Mouse (Mus musculus) MEL (cell line): ENCODE results near the gene Stk40. TPM values are rescaled to one million over a fixed set of nuclear protein-coding genes. Genes with fewer than 3 reads are reported as not detected.

Experiments used
- DNase-seq: peaks from one replicate; pipeline ENCODE4 v3.0.0; 2011; ENCODE audit warnings: low read depth, low spot score
- H3K27ac ChIP-seq: 2 replicates; pipeline ENCODE4 v1.5.1; 2012; ENCODE audit warnings: low read depth, mild to moderate bottlenecking, control low read depth, low read length, moderate library complexity; ENCODE audit not compliant: control insufficient read depth
- H3K27me3 ChIP-seq, 2 experiments: fragments of 150-350 bp in 1 of 2; sonication (generic) in 1 of 2; 2 replicates each; pipeline ENCODE4 v1.6.1; 2012; ENCODE audit warnings: low read length in 2 of 2, mild to moderate bottlenecking in 2 of 2, improper control_type of control experiment in 1 of 2, moderate library complexity in 1 of 2; ENCODE audit not compliant: insufficient read depth in 2 of 2, control insufficient read depth in 1 of 2
- H3K36me3 ChIP-seq, 2 experiments: 2 replicates each; pipeline ENCODE4 v1.6.1; 2012 to 2014; ENCODE audit warnings: low read length in 2 of 2, improper control_type of control experiment in 1 of 2, inconsistent platforms in 1 of 2, mild to moderate bottlenecking in 1 of 2; ENCODE audit not compliant: insufficient read depth in 2 of 2, control insufficient read depth in 1 of 2
- H3K4me1 ChIP-seq, 2 experiments: fragments of 150-350 bp in 1 of 2; sonication (generic) in 1 of 2; 2 replicates each; pipeline ENCODE4 v1.6.1; 2012; ENCODE audit warnings: low read length in 2 of 2, improper control_type of control experiment in 1 of 2, mild to moderate bottlenecking in 1 of 2; ENCODE audit not compliant: insufficient read depth in 2 of 2, control insufficient read depth in 1 of 2
- H3K4me3 ChIP-seq, 2 experiments: fragments of 150-350 bp in 1 of 2; sonication (generic) in 1 of 2; 2 replicates each; pipeline ENCODE4 v1.5.1; 2012; ENCODE audit warnings: low read depth in 2 of 2, low read length in 2 of 2, mild to moderate bottlenecking in 2 of 2, moderate library complexity in 2 of 2, control low read depth in 1 of 2, improper control_type of control experiment in 1 of 2; ENCODE audit not compliant: control insufficient read depth in 1 of 2, insufficient read depth in 1 of 2
- H3K79me2 ChIP-seq: 2 replicates; pipeline ENCODE4 v1.6.1; 2012; ENCODE audit warnings: mild to moderate bottlenecking, low read length, moderate library complexity; ENCODE audit not compliant: control insufficient read depth, poor library complexity, insufficient read depth
- H3K9ac ChIP-seq: 2 replicates; pipeline ENCODE4 v1.6.1; 2012; ENCODE audit warnings: low read depth, mild to moderate bottlenecking, control low read depth, low read length, moderate library complexity; ENCODE audit not compliant: control insufficient read depth, poor library complexity, severe bottlenecking
- H3K9me3 ChIP-seq: fragments of 150-350 bp; sonication (generic); replicated peaks from 2 replicates; pipeline ENCODE4 v1.6.1; 2012; ENCODE audit warnings: mild to moderate bottlenecking, low read length, improper control_type of control experiment, moderate library complexity; ENCODE audit not compliant: insufficient read depth
- BHLHE40 ChIP-seq: IDR thresholded peaks from 2 replicates; pipeline ENCODE4 v1.6.1; 2012; ENCODE audit warnings: low read depth, mild to moderate bottlenecking, inconsistent platforms, low read length, improper control_type of control experiment, borderline replicate concordance
- CHD1 ChIP-seq: IDR thresholded peaks from 2 replicates; pipeline ENCODE4 v1.6.1; 2012; ENCODE audit warnings: low read depth, mild to moderate bottlenecking, inconsistent platforms, low read length, improper control_type of control experiment
- CHD2 ChIP-seq: IDR thresholded peaks from 2 replicates; pipeline ENCODE4 v1.6.1; 2011; ENCODE audit warnings: low read length, improper control_type of control experiment
- CTCF ChIP-seq, 3 experiments: IDR thresholded peaks in 2 of 3; conservative IDR thresholded peaks in 1 of 3; 2 replicates each; pipeline ENCODE4 v1.5.1; 2011 to 2012; ENCODE audit warnings: low read length in 3 of 3, low read depth in 2 of 3, mild to moderate bottlenecking in 2 of 3, improper control_type of control experiment in 1 of 3, inconsistent platforms in 1 of 3, mixed read lengths in 1 of 3, moderate library complexity in 1 of 3; ENCODE audit not compliant: control insufficient read depth in 1 of 3, insufficient read depth in 1 of 3, poor library complexity in 1 of 3, severe bottlenecking in 1 of 3
- E2F4 ChIP-seq: IDR thresholded peaks from 2 replicates; pipeline ENCODE4 v1.6.1; 2011; ENCODE audit warnings: low read depth, low read length, improper control_type of control experiment, borderline replicate concordance
- EP300 ChIP-seq, 2 experiments: IDR thresholded peaks; 2 replicates each; pipeline ENCODE4 v1.6.1; 2011; ENCODE audit warnings: improper control_type of control experiment in 2 of 2, low read length in 2 of 2, low read depth in 1 of 2, mild to moderate bottlenecking in 1 of 2
- GABPA ChIP-seq: IDR thresholded peaks from 2 replicates; pipeline ENCODE4 v1.6.1; 2012; ENCODE audit warnings: low read depth, mild to moderate bottlenecking, inconsistent platforms, low read length, improper control_type of control experiment, moderate library complexity
- GATA1 ChIP-seq: IDR thresholded peaks from 2 replicates; pipeline ENCODE4 v1.6.1; 2011; ENCODE audit warnings: low read depth, low read length, improper control_type of control experiment
- HCFC1 ChIP-seq: IDR thresholded peaks from 2 replicates; pipeline ENCODE4 v1.6.1; 2012; ENCODE audit warnings: low read depth, mild to moderate bottlenecking, inconsistent platforms, low read length, improper control_type of control experiment, moderate library complexity
- JUND ChIP-seq: IDR thresholded peaks from 2 replicates; pipeline ENCODE4 v1.6.1; 2011; ENCODE audit warnings: low read depth, mild to moderate bottlenecking, improper control_type of control experiment, low read length
- KAT2A ChIP-seq: conservative IDR thresholded peaks from 2 replicates; pipeline ENCODE4 v1.6.1; 2012; ENCODE audit warnings: low read depth, low read length, improper control_type of control experiment, inconsistent platforms
- MAFK ChIP-seq: IDR thresholded peaks from 2 replicates; pipeline ENCODE4 v1.6.1; 2011; ENCODE audit warnings: low read depth, mild to moderate bottlenecking, low read length, improper control_type of control experiment, borderline replicate concordance
- MAX ChIP-seq: IDR thresholded peaks from 2 replicates; pipeline ENCODE4 v1.6.1; 2011; ENCODE audit warnings: low read length, improper control_type of control experiment
- MAZ ChIP-seq: IDR thresholded peaks from 2 replicates; pipeline ENCODE4 v1.6.1; 2012; ENCODE audit warnings: low read depth, mild to moderate bottlenecking, inconsistent platforms, low read length, improper control_type of control experiment
- MYB ChIP-seq: IDR thresholded peaks from 2 replicates; pipeline ENCODE4 v1.6.1; 2011; ENCODE audit warnings: mild to moderate bottlenecking, low read depth, low read length, improper control_type of control experiment
- MYC ChIP-seq: IDR thresholded peaks from 2 replicates; pipeline ENCODE4 v1.6.1; 2011; ENCODE audit warnings: low read depth, mild to moderate bottlenecking, low read length, improper control_type of control experiment, moderate library complexity
- NELFE ChIP-seq: IDR thresholded peaks from 2 replicates; pipeline ENCODE4 v1.6.1; 2011; ENCODE audit warnings: low read depth, low read length, improper control_type of control experiment
- POLR2A ChIP-seq, 2 experiments: IDR thresholded peaks; 2 replicates each; pipeline ENCODE4 v1.6.1; 2011 to 2012; ENCODE audit warnings: low read length in 2 of 2, mild to moderate bottlenecking in 2 of 2, control low read depth in 1 of 2, improper control_type of control experiment in 1 of 2, low read depth in 1 of 2, moderate library complexity in 1 of 2; ENCODE audit not compliant: control insufficient read depth in 1 of 2, insufficient read depth in 1 of 2, poor library complexity in 1 of 2
- POLR2AphosphoS2 ChIP-seq: IDR thresholded peaks from 2 replicates; pipeline ENCODE4 v1.6.1; 2011; ENCODE audit warnings: low read length, improper control_type of control experiment
- POLR2AphosphoS5 ChIP-seq: IDR thresholded peaks from 2 replicates; pipeline ENCODE4 v1.6.1; 2012; ENCODE audit warnings: low read depth, borderline replicate concordance, mild to moderate bottlenecking, inconsistent platforms, low read length, moderate library complexity, mixed read lengths
- RAD21 ChIP-seq: IDR thresholded peaks from 2 replicates; pipeline ENCODE4 v1.6.1; 2011; ENCODE audit warnings: mild to moderate bottlenecking, low read depth, low read length, improper control_type of control experiment
- RCOR1 ChIP-seq: IDR thresholded peaks from 2 replicates; pipeline ENCODE4 v1.6.1; 2012; ENCODE audit warnings: low read depth, mild to moderate bottlenecking, inconsistent platforms, low read length, improper control_type of control experiment
- SIN3A ChIP-seq: IDR thresholded peaks from 2 replicates; pipeline ENCODE4 v1.6.1; 2012; ENCODE audit warnings: low read length, improper control_type of control experiment, inconsistent platforms
- SMC3 ChIP-seq: IDR thresholded peaks from 2 replicates; pipeline ENCODE4 v1.6.1; 2011; ENCODE audit warnings: low read depth, low read length, improper control_type of control experiment
- TAL1 ChIP-seq: IDR thresholded peaks from 2 replicates; pipeline ENCODE4 v1.6.1; 2012; ENCODE audit warnings: mild to moderate bottlenecking, inconsistent platforms, low read length, moderate library complexity, mixed read lengths
- TBP ChIP-seq: IDR thresholded peaks from 2 replicates; pipeline ENCODE4 v1.8.0; 2011; ENCODE audit warnings: low read depth, low read length, improper control_type of control experiment
- TCF12 ChIP-seq: IDR thresholded peaks from 2 replicates; pipeline ENCODE4 v1.6.1; 2014; ENCODE audit warnings: low read depth, mild to moderate bottlenecking, inconsistent platforms, low read length, improper control_type of control experiment, moderate library complexity
- UBTF ChIP-seq: IDR thresholded peaks from 2 replicates; pipeline ENCODE4 v1.6.1; 2012; ENCODE audit warnings: low read depth, mild to moderate bottlenecking, inconsistent platforms, low read length, improper control_type of control experiment, moderate library complexity, borderline replicate concordance; ENCODE audit not compliant: insufficient read depth
- USF1 ChIP-seq: IDR thresholded peaks from 2 replicates; pipeline ENCODE4 v1.6.1; 2014; ENCODE audit warnings: low read depth, mild to moderate bottlenecking, inconsistent platforms, low read length, improper control_type of control experiment, moderate library complexity
- USF2 ChIP-seq, 2 experiments: IDR thresholded peaks; 2 replicates each; pipeline ENCODE4 v1.6.1; 2011 to 2012; ENCODE audit warnings: improper control_type of control experiment in 2 of 2, low read length in 2 of 2, borderline replicate concordance in 1 of 2, inconsistent platforms in 1 of 2, low read depth in 1 of 2, mild to moderate bottlenecking in 1 of 2; ENCODE audit not compliant: insufficient read depth in 1 of 2
- ZKSCAN1 ChIP-seq: IDR thresholded peaks from 2 replicates; pipeline ENCODE4 v1.6.1; 2012; ENCODE audit warnings: low read depth, mild to moderate bottlenecking, inconsistent platforms, low read length, improper control_type of control experiment, moderate library complexity
- ZMIZ1 ChIP-seq: IDR thresholded peaks from 2 replicates; pipeline ENCODE4 v1.6.1; 2012; ENCODE audit warnings: low read depth, mild to moderate bottlenecking, inconsistent platforms, low read length, improper control_type of control experiment, moderate library complexity
- ZNF384 ChIP-seq: IDR thresholded peaks from 2 replicates; pipeline ENCODE4 v1.6.1; 2012; ENCODE audit warnings: low read depth, mild to moderate bottlenecking, inconsistent platforms, low read length, improper control_type of control experiment
- polyA plus RNA-seq, 2 experiments: library from polyadenylated mRNA; stranded (reverse) in 1 of 2; unstranded in 1 of 2; fragments of >175 nt in 1 of 2; fragments of >200 nt in 1 of 2; gene quantifications; 2 replicates each; pipeline versions ENCODE4 v1.2.1 to v1.2.4; 2012; ENCODE audit warnings: low replicate concordance in 2 of 2, low read depth in 1 of 2; ENCODE audit not compliant: insufficient read length in 2 of 2, insufficient read depth in 1 of 2, missing spikeins in 1 of 2
- total RNA-seq: library from RNA; depleted of rRNA; stranded (reverse); fragments of 300-350 nt; gene quantifications from 2 replicates; pipeline ENCODE4 v1.2.3, GENCODE M21; 2012

Stk40 gene
- total and polyA plus RNA-seq, 3 experiments: 16.8 to 270 (median 79.4) TPM

DNA sequence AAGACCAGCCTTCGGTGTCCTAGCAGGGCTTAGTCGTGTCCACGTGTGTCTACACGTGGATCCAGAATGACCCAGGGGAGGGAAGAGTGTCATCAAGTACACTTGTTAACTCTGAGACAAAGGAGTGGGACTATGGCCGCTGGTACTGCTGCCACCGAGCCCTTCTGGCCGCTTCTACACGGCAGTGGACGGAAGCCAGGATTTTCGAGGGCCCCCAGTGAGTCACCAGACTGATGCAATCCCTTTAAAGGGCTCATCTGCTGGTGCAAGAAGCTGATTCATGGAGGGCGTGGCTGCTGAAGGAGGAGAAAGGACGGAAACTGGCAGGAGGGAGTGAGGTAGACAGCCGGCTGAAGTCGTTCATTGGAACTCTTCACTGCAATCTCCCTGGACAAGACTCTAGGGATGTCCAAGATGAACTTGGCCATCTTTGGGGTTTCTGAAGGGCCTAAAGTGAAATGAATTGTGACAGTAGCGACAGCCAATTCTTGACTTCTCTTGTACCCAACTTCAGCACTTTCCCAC is 638 bp upstream of the Stk40 start (continued):
- TF ChIP-seq MAX: peak; percentile 80; the same call in 1 of the 2 replicates
- TF ChIP-seq BHLHE40: peak; percentile 69
- TF ChIP-seq HCFC1: peak; percentile 70; the same call in 1 of the 2 replicates
- peak; percentile 58 for TF ChIP-seq TCF12
- TF ChIP-seq, all 39 proteins: peak for 20

DNA sequence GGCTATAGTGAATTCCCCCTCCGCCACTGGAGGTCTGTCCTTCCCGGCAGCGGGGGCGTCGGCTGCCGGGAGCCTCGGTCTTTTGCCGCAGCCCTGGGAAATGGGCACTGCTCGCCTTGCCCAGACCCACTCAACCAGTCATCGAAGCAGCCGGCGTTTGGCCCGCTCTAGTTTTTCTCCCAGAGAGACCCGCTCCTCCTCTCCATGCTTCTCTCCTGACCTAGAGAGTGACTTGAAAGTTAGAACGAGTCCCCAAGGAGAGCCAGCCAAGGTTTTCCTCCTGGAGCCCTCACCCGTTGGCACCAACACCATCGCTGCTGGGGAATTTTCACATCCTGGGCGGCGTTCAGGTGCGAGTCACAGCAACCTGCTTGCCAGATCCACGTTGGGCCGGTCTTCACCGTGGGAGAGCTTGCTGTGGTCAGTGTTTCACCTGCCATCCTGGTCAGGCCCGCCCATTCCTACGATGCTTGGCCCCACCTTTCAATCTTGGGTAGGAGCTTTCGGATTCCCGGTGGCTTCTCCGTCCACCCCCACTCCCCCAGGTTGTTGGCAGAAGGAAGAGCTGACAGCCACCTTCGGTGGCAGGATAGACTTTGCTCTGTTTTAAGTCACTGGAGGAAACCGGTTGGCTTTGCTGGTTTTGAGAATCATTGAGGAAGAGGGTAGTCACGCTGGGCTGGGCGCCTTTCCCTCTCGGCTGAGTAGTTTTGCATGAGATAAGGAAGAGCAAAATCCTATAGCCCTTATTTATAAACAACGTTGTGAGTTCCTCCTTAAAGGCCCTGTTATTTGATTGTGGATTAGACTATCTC is 711 bp downstream of the Stk40 start:
- peak; percentile 84 for DNase-seq
- peak overlapping the region; percentile 85 for H3K27ac ChIP-seq
- peaks cover 12 to 54% of the 10 kb centered on the region in 2 experiments for H3K4me1 ChIP-seq
- H3K36me3 ChIP-seq: peaks cover 0 to 42% of the 10 kb centered on the region in 2 experiments; a peak in 2 of 4 replicates
- H3K27me3 ChIP-seq: no peaks in the 10 kb centered on the region
- no peaks in the 10 kb centered on the region for H3K9me3 ChIP-seq
- H3K79me2 ChIP-seq: peaks cover 53% of the 10 kb centered on the region
- H3K9ac ChIP-seq: peak overlapping the region; percentile 88
- H3K4me3 ChIP-seq: peak overlapping the region; percentile 84 to 93
- TF ChIP-seq TAL1: no peak
- TF ChIP-seq MAX: peak; percentile 15
- no peak for TF ChIP-seq CTCF (IDR thresholded peaks at IDR 0.05 in 2 of 3, conservative IDR thresholded peaks at IDR 0.05 in 1 of 3; ENCODE audit: control insufficient read depth in 1 of 3, insufficient read depth in 1 of 3, low read depth in 2 of 3, low read length in 3 of 3, poor library complexity in 1 of 3, severe bottlenecking in 1 of 3)
- no peak for TF ChIP-seq KAT2A
- no peak for TF ChIP-seq CHD1
- no peak for TF ChIP-seq RAD21
- no peak for TF ChIP-seq ZMIZ1
- TF ChIP-seq POLR2A (IDR thresholded peaks at IDR 0.05; ENCODE audit: control insufficient read depth in 1 of 2, insufficient read depth in 1 of 2, low read depth in 1 of 2, low read length in 2 of 2, poor library complexity in 1 of 2): no peak
- TF ChIP-seq CHD2: no peak
- no peak for TF ChIP-seq GABPA
- TF ChIP-seq UBTF: no peak
- 0 out of 4 replicates have a peak, but pooled peaks of 1 of the 2 experiments have one; percentile 9 for TF ChIP-seq EP300 (IDR thresholded peaks at IDR 0.05; ENCODE audit: low read depth in 1 of 2, low read length in 2 of 2)
- no peak for TF ChIP-seq MYB
- peak; percentile 95 for TF ChIP-seq SIN3A
- TF ChIP-seq HCFC1: peak; percentile 45; the same call in 1 of the 2 replicates
- TF ChIP-seq MAFK: no peak
- TF ChIP-seq POLR2AphosphoS5: no peak
- TF ChIP-seq ZNF384: no peak
- TF ChIP-seq ZKSCAN1: no peak
- TF ChIP-seq POLR2AphosphoS2: no peak
- TF ChIP-seq GATA1: peak; percentile 78
- no peak for TF ChIP-seq MYC
- no peak for TF ChIP-seq TBP
- no peak for TF ChIP-seq NELFE
- no peak for TF ChIP-seq E2F4
- no peak for TF ChIP-seq SMC3
- no peak for TF ChIP-seq MAZ
- no peak for TF ChIP-seq TCF12
- peak; percentile 54; the same call in 1 of the 2 replicates for TF ChIP-seq RCOR1
- TF ChIP-seq USF1: no peak
- no peak for TF ChIP-seq JUND
- TF ChIP-seq USF2 (IDR thresholded peaks at IDR 0.05; ENCODE audit: borderline replicate concordance in 1 of 2, insufficient read depth in 1 of 2, low read depth in 1 of 2, low read length in 2 of 2): no peak
